Comparison of ENCODE assay signal across 7 mouse cellular contexts in genomic region chr17:82857199-82858147, GRCm38 (mm10).
DNase-seq lines count a peak whose midpoint lies in the region; ATAC-seq lines count a peak whose summit lies in the region.

No protein-coding gene starts in this region.

- H3K9me3 ChIP-seq in embryonic facial prominence, embryonic 10.5 days, result no peaks in the 10 kb centered on the region
- H3K9me3 ChIP-seq in midbrain, embryonic 13.5 days, result no peaks in the 10 kb centered on the region

- H3K4me1 ChIP-seq in embryonic facial prominence, embryonic 10.5 days, result no peaks in the 10 kb centered on the region
- H3K4me1 ChIP-seq in midbrain, embryonic 13.5 days (replicated peaks), result peaks cover 2% of the 10 kb centered on the region; the same call in 1 of the 2 replicates

- H3K27me3 ChIP-seq in embryonic facial prominence, embryonic 10.5 days (replicated peaks; ENCODE audit: low read depth, poor library complexity, severe bottlenecking), result no peaks in the 10 kb centered on the region
- H3K27me3 ChIP-seq in midbrain, embryonic 13.5 days, result no peaks in the 10 kb centered on the region

- no peaks in the 10 kb centered on the region for H3K36me3 ChIP-seq in embryonic facial prominence, embryonic 10.5 days (replicated peaks)
- no peaks in the 10 kb centered on the region for H3K36me3 ChIP-seq in midbrain, embryonic 13.5 days

- intact Hi-C loops in left cerebral cortex, postnatal 4 days (cut with DNase I), result loop anchor here (2.0 to 10.0 kb wide), 2 partner anchors 1193 to 1665 kb away; no protein-coding TSS in a partner anchor

- no peak overlapping the region; the same call in 1 of the 2 replicates for H3K9ac ChIP-seq in midbrain, embryonic 13.5 days (replicated peaks)

- H3K27ac ChIP-seq in embryonic facial prominence, embryonic 10.5 days (replicated peaks), result no peak overlapping the region
- H3K27ac ChIP-seq in midbrain, embryonic 13.5 days, result no peak overlapping the region

- peak; percentile 97 for ATAC-seq in midbrain, embryonic 13.5 days

- H3K4me2 ChIP-seq in midbrain, embryonic 13.5 days (replicated peaks), result peak overlapping the region; percentile 44

- WGBS in embryonic facial prominence, embryonic 10.5 days, result 22% methylated on average over 16 of the region's 16 CpGs
- WGBS in midbrain, embryonic 13.5 days, result 9% methylated on average over 16 of the region's 16 CpGs

- peak overlapping the region; percentile 28; the same call in 1 of the 2 replicates for H3K4me3 ChIP-seq in embryonic facial prominence, embryonic 10.5 days
- H3K4me3 ChIP-seq in midbrain, embryonic 13.5 days (replicated peaks), result peak overlapping the region; percentile 17

- DNase-seq in adrenal gland, postnatal 14 days, result peak; percentile 85
- peak; percentile 87 for DNase-seq in embryonic facial prominence, embryonic 10.5 days (ENCODE audit: low spot score)
- peak; percentile 47 to 80 for DNase-seq in heart, adult 18-20 months
- peak; percentile 75 for DNase-seq in kidney, adult 18-20 months
- peak; percentile 80 for DNase-seq in left cerebral cortex, postnatal 4 days
- peak; percentile 1 to 4 for DNase-seq in spleen, postnatal 36 days (ENCODE audit: low spot score in 2 of 2)

Comparison
In these comparisons a context has a peak if more than half of its experiments do, and no peak if none do; other contexts are left out.
1. DNase-seq: peak in every context shown above with its lines; median percentile 87 in embryonic facial prominence, embryonic 10.5 days; 85 in adrenal gland, postnatal 14 days; 80 in left cerebral cortex, postnatal 4 days; 75 in kidney, adult 18-20 months; 64 in heart, adult 18-20 months; 2 in spleen, postnatal 36 days.